Mouse (Mus musculus) liver, embryonic 15.5 days (tissue): ENCODE measurements at regions not wholly inside any gene's neighbourhood (a gene's known extent, or its start where the extent isn't known, plus 50 kb on each side); places are given as distances from the start of the nearest gene placed in this dataset.

Source experiments
- ATAC-seq: fragments of 200-750 bp; cut with Nextera tagmentation; 2 replicates; pipeline ENCODE4 v1.8.0; 2017; ENCODE audit warnings: moderate number of reproducible peaks, mild to moderate bottlenecking, moderate library complexity; ENCODE audit not compliant: insufficient read depth
- H3K27ac ChIP-seq: fragments of 300-500 bp; sonication (generic); replicated peaks from 2 replicates; pipeline ENCODE4 v1.5.1; 2015; ENCODE audit warnings: mild to moderate bottlenecking, inconsistent platforms
- H3K27me3 ChIP-seq: fragments of 300-500 bp; sonication (generic); 2 replicates; pipeline ENCODE4 v1.6.1; 2015; ENCODE audit warnings: mild to moderate bottlenecking, inconsistent platforms
- H3K36me3 ChIP-seq: fragments of 300-500 bp; sonication (generic); replicated peaks from 2 replicates; pipeline ENCODE4 v1.6.1; 2015; ENCODE audit warnings: moderate library complexity, mild to moderate bottlenecking, inconsistent platforms
- H3K4me1 ChIP-seq: fragments of 300-500 bp; sonication (generic); replicated peaks from 2 replicates; pipeline ENCODE4 v1.6.1; 2015; ENCODE audit warnings: inconsistent platforms
- H3K4me2 ChIP-seq: fragments of 300-500 bp; sonication (generic); 2 replicates; pipeline ENCODE4 v1.6.1; 2015; ENCODE audit warnings: moderate library complexity, mild to moderate bottlenecking, inconsistent platforms
- H3K4me3 ChIP-seq: fragments of 300-500 bp; sonication (generic); replicated peaks from 2 replicates; pipeline ENCODE4 v1.5.1; 2015; ENCODE audit warnings: mild to moderate bottlenecking, inconsistent platforms
- H3K9ac ChIP-seq: fragments of 300-500 bp; sonication (generic); 2 replicates; pipeline ENCODE4 v1.6.1; 2015; ENCODE audit warnings: moderate library complexity, mild to moderate bottlenecking, inconsistent platforms
- H3K9me3 ChIP-seq: fragments of 300-500 bp; sonication (generic); replicated peaks from 2 replicates; pipeline ENCODE4 v1.6.1; 2016; ENCODE audit warnings: inconsistent platforms
- WGBS: fragments of 180-500 bp; shearing (Covaris S2); methylation state at CpG from one replicate; pipeline ENCODE4 v1.1.7; 2015; ENCODE audit warnings: mixed read lengths; ENCODE audit not compliant: insufficient replicate concordance; 5-methylcytosine and 5-hydroxymethylcytosine counted together

- Histone ChIP-seq H3K4me1 (peaks cover 36% of the 10 kb centered on the region), H3K9me3 (no peaks in the 10 kb centered on the region), H3K4me3 (no peak overlapping the region), H3K36me3 (no peaks in the 10 kb centered on the region), H3K27me3 (peaks cover 21% of the 10 kb centered on the region), H3K9ac (peak overlapping the region; percentile 4; the same call in 1 of the 2 replicates), H3K4me2 (peak overlapping the region; percentile 31), H3K27ac (peak overlapping the region; percentile 69)
- 56% methylated on average over 15 of the region's 15 CpGs for WGBS
- ATAC-seq, result peak; percentile 96
Measured at GRCm38 (mm10) chr13:112024667-112025585, 216.1 kb upstream of the Map3k1 start.

GRCm38 (mm10) chr13:112025586-112025950, 216.8 kb upstream of the Map3k1 start:
- H3K27me3 ChIP-seq, result peaks cover 24% of the 10 kb centered on the region
- H3K4me3 ChIP-seq, result no peak overlapping the region
- H3K36me3 ChIP-seq, result no peaks in the 10 kb centered on the region
- H3K9me3 ChIP-seq, result no peaks in the 10 kb centered on the region
- peaks cover 34% of the 10 kb centered on the region for H3K4me1 ChIP-seq
- WGBS, result 86% methylated on average over 5 of the region's 5 CpGs
- H3K9ac ChIP-seq, result no peak overlapping the region
- peak overlapping the region; percentile 69; the same call in 1 of the 2 replicates for H3K27ac ChIP-seq
- no peak for ATAC-seq
- no peak overlapping the region for H3K4me2 ChIP-seq

GRCm38 (mm10) chr13:112027736-112028135, 218.9 kb upstream of the Map3k1 start:
- Histone ChIP-seq H3K27me3 (peaks cover 37% of the 10 kb centered on the region), H3K9me3 (no peaks in the 10 kb centered on the region), H3K27ac (no peak overlapping the region), H3K9ac (no peak overlapping the region), H3K4me1 (peaks cover 35% of the 10 kb centered on the region), H3K36me3 (no peaks in the 10 kb centered on the region), H3K4me2 (no peak overlapping the region), H3K4me3 (no peak overlapping the region)
- ATAC-seq, result no peak
- WGBS, result 73% methylated on average over 5 of the region's 5 CpGs

GRCm38 (mm10) chr13:112031061-112031460, 222.3 kb upstream of the Map3k1 start:
- ATAC-seq, result peak; percentile 25
- no peak overlapping the region for H3K4me3 ChIP-seq
- no peak overlapping the region for H3K9ac ChIP-seq
- H3K36me3 ChIP-seq, result no peaks in the 10 kb centered on the region
- H3K27me3 ChIP-seq, result peaks cover 49% of the 10 kb centered on the region
- no peak overlapping the region for H3K27ac ChIP-seq
- peaks cover 5% of the 10 kb centered on the region; the same call in 1 of the 2 replicates for H3K4me1 ChIP-seq
- WGBS, result 75% methylated on average over 11 of the region's 11 CpGs
- no peaks in the 10 kb centered on the region for H3K9me3 ChIP-seq
- H3K4me2 ChIP-seq, result no peak overlapping the region

DNA sequence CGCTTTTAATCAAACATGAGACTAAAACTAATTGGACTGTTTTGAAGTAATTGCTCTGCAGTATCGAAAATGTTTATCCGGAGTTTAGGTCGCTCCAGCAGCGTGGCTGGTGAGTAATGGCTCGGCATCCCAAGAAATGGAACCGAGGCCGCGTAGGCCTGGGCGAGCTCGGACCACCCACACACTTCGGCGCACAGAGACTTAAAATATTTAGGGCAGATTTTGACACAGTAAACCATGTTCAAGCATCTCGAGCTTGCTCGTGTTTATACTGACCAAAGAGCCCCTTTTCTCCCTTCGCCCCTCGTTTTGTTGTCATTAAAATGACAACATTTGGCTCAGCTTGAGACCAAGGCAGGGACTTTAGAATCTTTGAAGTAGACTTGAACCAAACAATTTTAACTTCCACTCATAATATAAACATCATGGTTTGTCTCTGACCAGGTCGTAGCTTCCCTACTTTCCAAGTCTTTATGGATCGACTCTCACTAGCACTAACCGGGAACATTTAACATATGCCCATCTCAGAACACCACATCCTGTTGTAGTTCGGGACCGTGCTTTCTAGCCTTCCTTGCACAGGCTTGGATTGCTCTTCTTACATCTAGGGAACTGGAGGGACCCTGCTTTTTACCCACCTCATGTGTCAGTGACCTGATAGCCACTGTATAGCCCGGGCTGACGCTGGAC, 223.0 kb upstream of the Map3k1 start:
- H3K9me3 ChIP-seq, result no peaks in the 10 kb centered on the region
- no peak overlapping the region for H3K9ac ChIP-seq
- H3K27me3 ChIP-seq, result peaks cover 52% of the 10 kb centered on the region
- H3K4me3 ChIP-seq, result no peak overlapping the region
- 80% methylated on average over 24 of the region's 24 CpGs for WGBS
- 0 out of 2 replicates have a peak, but pooled peaks cover 4% of the 10 kb centered on the region for H3K4me1 ChIP-seq
- no peak for ATAC-seq
- no peak overlapping the region for H3K4me2 ChIP-seq
- H3K36me3 ChIP-seq, result no peaks in the 10 kb centered on the region
- no peak overlapping the region for H3K27ac ChIP-seq

- Histone ChIP-seq H3K27me3 (peaks cover 26% of the 10 kb centered on the region), H3K4me1 (peaks cover 4% of the 10 kb centered on the region), H3K4me2 (no peak overlapping the region), H3K27ac (no peak overlapping the region), H3K4me3 (no peak overlapping the region), H3K9ac (no peak overlapping the region), H3K36me3 (no peaks in the 10 kb centered on the region), H3K9me3 (no peaks in the 10 kb centered on the region)
- 63% methylated on average over 8 of the region's 8 CpGs for WGBS
- no peak for ATAC-seq
Measured at GRCm38 (mm10) chr13:112037731-112038380, 229.1 kb upstream of the Map3k1 start.

GRCm38 (mm10) chr13:112038556-112039304, 229.9 kb upstream of the Map3k1 start:
- Histone ChIP-seq H3K4me3 (no peak overlapping the region), H3K4me2 (no peak overlapping the region), H3K9ac (no peak overlapping the region), H3K36me3 (no peaks in the 10 kb centered on the region), H3K27ac (no peak overlapping the region), H3K27me3 (peaks cover 26% of the 10 kb centered on the region), H3K4me1 (peaks cover 12% of the 10 kb centered on the region), H3K9me3 (no peaks in the 10 kb centered on the region)
- WGBS, result 74% methylated on average over 9 of the region's 9 CpGs
- no peak for ATAC-seq

GRCm38 (mm10) chr13:112039422-112040145, 230.8 kb upstream of the Map3k1 start:
- H3K9me3 ChIP-seq, result no peaks in the 10 kb centered on the region
- H3K4me3 ChIP-seq, result no peak overlapping the region
- peaks cover 26% of the 10 kb centered on the region for H3K27me3 ChIP-seq
- ATAC-seq, result no peak
- peaks cover 21% of the 10 kb centered on the region for H3K4me1 ChIP-seq
- WGBS, result 67% methylated on average over 7 of the region's 7 CpGs
- no peak overlapping the region for H3K27ac ChIP-seq
- H3K9ac ChIP-seq, result no peak overlapping the region
- no peak overlapping the region for H3K4me2 ChIP-seq
- H3K36me3 ChIP-seq, result no peaks in the 10 kb centered on the region

GRCm38 (mm10) chr13:112043524-112044246, 234.9 kb upstream of the Map3k1 start:
- Histone ChIP-seq H3K9ac (0 out of 2 replicates have a peak overlapping the region, but pooled peaks have one; percentile 2), H3K27ac (peak overlapping the region; percentile 81), H3K36me3 (no peaks in the 10 kb centered on the region), H3K9me3 (no peaks in the 10 kb centered on the region), H3K4me1 (peaks cover 57% of the 10 kb centered on the region), H3K4me2 (peak overlapping the region; percentile 36), H3K4me3 (no peak overlapping the region), H3K27me3 (peaks cover 11% of the 10 kb centered on the region; the same call in 1 of the 2 replicates)
- 84% methylated on average over 13 of the region's 13 CpGs for whole genome bisulfite sequencing
- ATAC-seq, result peak; percentile 83
